Mouse (Mus musculus) spleen, adult 2 months (tissue): ENCODE results near the gene Gzmd.
"Not testable (repeated sequence)": the region's sequence is repeated elsewhere in the genome, so short reads cannot be mapped to it uniquely, and the experiment has no call there.

Source experiments
- CTCF ChIP-seq: fragments of 200-500 bp; IDR thresholded peaks from 2 replicates; pipeline ENCODE4 v1.5.1; 2011; ENCODE audit warnings: mild to moderate bottlenecking, inconsistent platforms; ENCODE audit not compliant: insufficient read depth, insufficient read length, insufficient replicate concordance; ENCODE audit errors: extremely low read depth
- POLR2A ChIP-seq: fragments of 200-500 bp; IDR thresholded peaks from 2 replicates; pipeline ENCODE4 v1.6.1; 2011; ENCODE audit warnings: low read depth, low read length, inconsistent platforms

DNA sequence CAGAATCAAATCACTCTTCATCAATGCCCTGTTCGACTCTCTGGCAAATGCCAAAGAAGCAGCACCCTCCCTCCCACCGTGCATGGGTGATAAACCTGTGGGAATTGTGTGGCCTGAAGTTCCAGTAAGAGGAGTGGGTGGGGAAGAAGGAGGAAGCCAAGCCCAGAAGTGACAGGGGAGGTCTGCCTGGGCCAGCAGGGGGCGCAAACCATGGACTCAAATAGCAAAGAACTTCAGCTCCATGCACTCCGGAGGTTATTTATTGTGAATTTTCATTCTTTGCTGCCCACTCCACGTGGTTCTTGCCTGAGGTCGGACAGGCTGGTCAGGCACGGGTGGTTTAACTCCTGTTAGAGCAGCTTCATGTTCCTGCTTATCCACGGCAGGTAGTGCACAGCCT is 45.2 kb upstream of the Gzmd start:
- TF ChIP-seq POLR2A, result not testable (repeated sequence)
- peak; percentile 34; the same call in 1 of the 2 replicates for TF ChIP-seq CTCF
